Mouse (Mus musculus): Measurements from ENCODE around the gene Hcst. TPM values are rescaled to one million over a fixed set of nuclear protein-coding genes. Genes with fewer than 3 reads are reported as not detected.

The Hcst gene
- total RNA-seq, 2 experiments from 2014 or later, result 13.3 to 47.6 TPM

DNA sequence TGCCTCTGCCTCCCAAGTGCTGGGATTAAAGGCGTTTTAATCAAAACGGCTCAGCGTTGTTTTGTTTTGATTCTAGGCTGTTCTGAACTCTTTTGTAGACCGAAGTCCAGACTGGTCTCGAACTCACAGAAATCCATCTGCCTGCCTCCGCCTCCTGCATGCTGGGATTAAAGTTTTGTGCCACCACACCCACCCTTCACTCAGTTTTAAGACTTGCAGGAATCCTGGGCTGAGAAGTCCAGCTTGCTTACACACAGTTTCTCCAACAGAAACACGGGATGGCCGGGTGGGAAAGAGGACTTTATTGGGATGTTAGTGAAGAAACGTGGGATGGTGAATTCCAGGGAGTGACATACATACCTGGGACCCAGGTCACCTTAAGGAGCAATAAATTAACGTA, 15.0 kb upstream of the Hcst start:
- no peak for ATAC-seq (ENCODE audit: poor library complexity, severe bottlenecking)

DNA sequence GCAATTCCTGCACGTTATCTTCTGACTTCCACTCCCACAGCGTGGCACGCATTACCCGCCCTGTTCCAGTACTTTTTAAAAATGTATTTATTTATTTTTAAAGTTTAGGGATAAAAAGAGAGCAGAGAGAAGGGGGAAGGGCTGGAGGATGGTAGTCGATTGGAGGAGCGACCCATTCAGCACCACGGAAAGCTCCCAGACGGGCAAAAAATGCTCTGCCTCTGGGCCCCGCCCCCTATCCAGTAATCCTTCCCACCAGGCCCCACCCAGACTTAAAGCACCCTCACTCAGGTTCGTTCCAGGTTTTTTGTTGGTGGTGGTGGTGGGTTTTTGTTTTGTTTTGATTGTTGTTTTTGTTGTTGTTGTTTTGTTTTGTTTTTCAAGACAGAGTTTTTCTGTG, 14.6 kb upstream of the Hcst start:
- ATAC-seq (ENCODE audit: poor library complexity, severe bottlenecking), result no peak

DNA sequence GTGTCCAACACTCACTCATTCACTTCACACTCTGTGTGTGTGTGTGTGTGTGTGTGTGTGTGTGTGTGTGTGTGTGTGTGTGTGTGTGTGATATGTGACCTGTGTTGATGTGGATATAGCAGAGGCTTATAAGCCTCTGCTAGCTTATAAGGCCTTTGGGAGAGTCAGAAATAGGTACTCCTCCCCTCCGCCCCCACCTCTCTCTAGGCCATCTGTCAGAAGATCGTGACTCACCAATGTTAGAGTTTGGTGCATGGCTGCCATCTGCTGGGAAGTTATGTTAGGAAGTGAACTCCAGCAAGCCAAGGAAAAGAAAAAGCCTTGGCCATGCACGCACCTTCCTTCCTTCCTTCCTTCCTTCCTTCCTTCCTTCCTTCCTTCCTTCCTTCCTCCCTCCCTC, 12.1 kb upstream of the Hcst start:
- peak; percentile 96 for ATAC-seq (ENCODE audit: poor library complexity, severe bottlenecking)

DNA sequence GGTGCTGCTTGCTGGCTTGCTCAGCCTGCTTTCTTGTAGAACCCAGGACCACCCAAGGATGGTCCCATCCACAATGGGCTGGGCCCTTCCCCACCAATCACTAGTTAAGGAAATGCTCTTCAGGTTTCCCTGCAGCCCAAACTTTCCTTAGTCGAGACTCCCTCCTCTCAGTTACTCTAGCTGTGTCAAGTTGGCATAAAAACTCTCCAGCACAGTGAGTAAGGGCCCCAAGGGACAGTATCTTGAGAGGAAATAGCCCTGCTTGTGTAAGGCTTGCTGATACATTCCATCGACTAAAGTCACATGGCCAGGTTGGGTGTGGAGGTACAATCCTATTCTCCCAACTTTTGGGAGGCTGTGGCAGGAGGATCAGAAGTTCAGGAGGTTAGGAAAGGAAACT, 10.5 kb upstream of the Hcst start:
- ATAC-seq (ENCODE audit: poor library complexity, severe bottlenecking), result no peak

DNA sequence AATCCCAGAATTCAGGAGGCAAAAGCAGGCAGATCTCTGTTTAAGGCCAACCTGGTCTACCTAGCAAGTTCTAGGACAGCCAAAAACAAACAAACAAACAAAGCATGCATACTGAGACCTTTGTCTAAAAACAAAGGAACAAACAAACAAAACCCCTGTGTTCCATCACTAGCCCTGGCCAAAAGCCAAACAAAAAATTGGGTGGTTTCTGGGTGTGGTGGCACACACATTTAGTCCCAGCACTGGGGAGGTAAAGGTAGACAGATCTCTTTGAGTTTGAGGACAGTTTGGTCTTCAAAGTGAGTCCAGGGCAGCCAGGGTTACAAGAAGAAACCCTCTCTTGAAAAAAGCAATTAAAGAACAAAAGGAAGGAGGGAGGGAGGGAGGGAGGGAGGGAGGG, 9.7 kb upstream of the Hcst start:
- no peak for ATAC-seq (ENCODE audit: poor library complexity, severe bottlenecking)

DNA sequence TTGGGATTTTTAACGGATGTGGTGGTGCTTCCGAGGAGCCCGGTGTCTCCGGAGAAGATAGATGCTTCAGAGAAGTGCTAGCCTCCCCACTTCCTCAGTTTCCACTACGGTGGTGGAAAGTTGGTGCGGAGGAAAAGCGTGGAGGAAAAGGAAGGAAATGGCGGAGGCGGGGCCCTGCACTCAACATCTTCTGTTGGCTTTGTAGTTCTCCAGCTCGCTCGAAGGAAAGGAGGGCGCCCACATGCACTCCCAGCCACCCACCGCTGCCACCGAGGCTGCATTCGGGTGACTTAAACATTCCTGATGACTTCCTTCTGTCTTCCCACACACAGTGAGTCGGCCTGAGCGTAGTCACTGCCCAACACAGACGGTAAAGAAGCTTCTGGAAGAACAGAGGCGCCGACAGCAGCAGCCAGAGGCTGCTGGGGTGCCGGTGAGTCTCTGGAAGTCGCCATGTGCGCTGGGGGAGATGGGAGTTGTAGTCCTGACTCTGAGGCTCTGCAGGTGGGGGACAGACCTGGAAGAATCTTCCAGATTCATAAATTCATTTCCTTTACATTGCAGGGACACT, 3.5 kb upstream of the Hcst start:
- ATAC-seq (ENCODE audit: poor library complexity, severe bottlenecking), result 0 out of 2 replicates have a peak, but pooled peaks have one; percentile 2

DNA sequence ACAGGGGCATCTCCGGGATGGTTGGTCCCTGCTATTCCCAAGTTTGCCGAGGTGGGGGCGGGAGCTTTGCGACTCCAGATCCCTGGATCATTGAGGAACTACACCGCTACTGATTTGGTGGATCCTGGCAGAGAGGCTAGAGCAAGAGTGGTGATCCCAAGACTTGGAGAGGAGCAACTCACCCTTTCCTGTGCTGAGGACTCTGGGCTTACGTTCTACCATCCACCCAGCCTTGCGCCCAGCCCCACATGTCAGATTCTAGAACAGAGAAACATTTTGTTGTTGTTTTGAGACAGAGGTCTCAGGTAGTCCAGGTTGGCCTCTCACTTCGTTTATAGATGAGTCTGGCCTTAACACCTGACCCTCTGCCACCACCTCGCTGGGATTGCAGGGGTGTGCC, 2.9 kb upstream of the Hcst start:
- no peak for ATAC-seq (ENCODE audit: poor library complexity, severe bottlenecking)

DNA sequence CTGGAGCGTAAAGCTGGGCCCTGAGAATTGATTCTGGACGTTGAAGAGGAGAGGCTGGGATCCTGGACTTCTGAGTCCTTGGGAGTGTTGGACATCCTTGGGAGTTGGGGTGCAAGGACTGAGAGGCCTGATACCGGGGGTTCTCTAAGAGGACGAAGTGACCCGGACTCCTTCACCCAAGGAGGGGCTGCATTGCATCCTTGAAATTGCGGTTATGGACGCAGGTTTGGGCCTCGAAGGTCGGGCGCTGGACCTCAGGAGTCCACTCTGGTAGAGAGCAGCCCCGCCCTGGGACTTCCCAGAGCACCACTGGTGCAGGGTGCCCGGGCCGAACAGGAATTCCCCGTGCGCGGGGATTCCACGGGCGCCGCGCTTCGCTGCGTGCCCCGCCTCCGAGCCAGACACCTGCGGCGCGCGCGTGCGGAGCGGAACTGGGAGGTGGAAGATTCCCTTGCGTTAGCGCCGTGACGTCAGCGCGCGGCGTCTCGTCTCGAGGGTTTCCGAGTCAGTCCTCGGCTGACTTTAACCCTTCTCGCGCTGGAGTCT, 2.3 kb upstream of the Hcst start:
- ATAC-seq (ENCODE audit: poor library complexity, severe bottlenecking), result peak; percentile 55

DNA sequence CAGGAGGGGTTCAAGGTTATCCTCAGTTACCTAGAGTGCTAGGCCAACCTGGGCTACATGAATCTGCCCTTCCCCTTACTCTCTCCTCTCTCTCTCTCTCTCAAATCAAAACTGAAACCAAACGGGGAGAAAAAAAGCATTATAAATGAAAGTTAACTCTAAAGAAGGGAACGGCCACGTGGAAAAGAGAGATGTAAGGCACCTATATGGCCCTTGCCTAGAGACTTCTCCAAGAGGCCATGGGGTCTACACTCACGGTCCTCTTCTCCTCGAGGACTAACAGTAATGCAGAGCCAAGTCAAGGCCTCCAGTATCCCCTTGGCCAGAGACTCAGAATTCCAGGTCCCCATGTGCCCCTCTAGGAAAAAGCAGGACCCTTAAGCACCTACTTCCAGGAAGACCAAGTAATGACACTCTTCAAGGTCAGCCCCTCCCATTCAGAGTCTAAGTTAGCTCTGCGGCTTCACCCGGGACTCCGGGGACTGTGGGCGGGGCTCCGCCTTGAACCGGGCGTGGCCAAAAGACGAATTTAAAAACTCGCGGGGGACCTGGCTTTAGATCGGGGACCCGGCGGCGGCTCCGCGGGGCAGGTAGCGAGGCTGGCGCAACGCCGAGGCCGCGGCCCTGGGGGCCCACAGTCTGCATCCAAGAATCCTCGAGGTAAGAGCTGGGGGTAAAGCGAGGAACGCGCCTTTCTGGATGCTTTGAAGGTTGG, 1.7 kb upstream of the Hcst start, which contains the start of gene Nfkbid:
TSS of gene Nfkbid (plus strand) at position 558 of the 715 bp plus-strand sequence.
- ATAC-seq (ENCODE audit: poor library complexity, severe bottlenecking), result peak; percentile 25

DNA sequence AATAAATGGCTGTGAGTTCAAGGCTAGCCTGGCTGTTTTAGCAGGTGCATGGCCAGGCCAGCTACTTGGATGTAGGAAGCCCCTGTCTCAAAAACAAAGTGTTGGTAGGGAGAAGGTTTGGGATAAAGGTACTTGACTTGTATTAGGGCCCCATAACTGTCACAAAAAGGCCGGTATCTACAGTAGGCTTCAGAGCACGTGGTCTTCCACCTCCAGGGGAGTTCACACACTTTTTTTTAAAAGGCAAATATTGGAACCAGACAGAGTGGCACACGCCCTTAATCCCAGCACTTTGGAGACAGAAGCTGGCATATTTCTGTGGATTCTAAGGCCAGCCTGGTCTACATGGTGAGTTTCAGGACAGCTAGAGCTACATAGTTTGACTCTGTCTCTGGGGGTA, 1.0 kb upstream of the Hcst start:
- no peak for ATAC-seq (ENCODE audit: poor library complexity, severe bottlenecking)

DNA sequence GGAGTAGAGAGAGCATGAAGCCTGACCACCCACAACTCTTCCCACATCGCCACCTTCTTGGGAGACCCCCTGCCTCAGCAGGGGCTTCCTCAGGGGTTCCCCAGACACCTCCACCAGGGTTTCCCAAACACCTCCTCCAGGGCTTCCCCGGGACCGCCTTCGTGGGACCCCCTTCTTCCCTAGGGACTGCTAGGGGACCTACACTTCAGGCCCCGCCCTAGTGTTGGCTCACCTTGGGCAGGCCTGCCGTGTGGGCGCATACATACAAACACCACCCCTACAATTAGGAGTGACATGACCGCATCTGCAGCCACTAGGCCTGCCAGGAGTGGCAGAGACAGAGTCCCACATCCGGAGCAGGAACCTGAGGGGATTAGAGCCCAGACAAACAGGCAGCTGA, 1.8 kb downstream of the Hcst start:
- 0 out of 2 replicates have a peak, but pooled peaks have one; percentile 5 for ATAC-seq (ENCODE audit: poor library complexity, severe bottlenecking)

DNA sequence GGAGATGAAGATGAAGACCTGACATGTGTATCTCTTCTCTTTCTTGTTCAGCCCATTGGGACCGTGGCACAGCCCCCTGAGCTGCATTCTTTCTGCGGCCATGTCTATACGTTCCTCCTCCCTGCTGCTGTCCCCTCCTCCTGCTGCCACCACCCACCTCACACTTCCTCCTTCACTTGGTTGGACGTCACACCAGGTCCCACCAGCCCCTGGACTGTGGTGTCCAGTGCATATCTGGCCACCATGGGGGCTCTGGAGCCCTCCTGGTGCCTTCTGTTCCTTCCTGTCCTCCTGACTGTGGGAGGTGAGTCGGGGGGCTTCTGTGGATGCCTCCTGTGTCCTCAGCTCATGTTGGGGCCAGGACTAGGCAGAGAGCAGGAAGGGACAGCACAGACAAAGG, 6.1 kb downstream of the Hcst start, which contains the start of gene Tyrobp:
TSS of gene Tyrobp (plus strand) at position 165 of the 400 bp plus-strand sequence.
- ATAC-seq (ENCODE audit: poor library complexity, severe bottlenecking), result peak; percentile 72

DNA sequence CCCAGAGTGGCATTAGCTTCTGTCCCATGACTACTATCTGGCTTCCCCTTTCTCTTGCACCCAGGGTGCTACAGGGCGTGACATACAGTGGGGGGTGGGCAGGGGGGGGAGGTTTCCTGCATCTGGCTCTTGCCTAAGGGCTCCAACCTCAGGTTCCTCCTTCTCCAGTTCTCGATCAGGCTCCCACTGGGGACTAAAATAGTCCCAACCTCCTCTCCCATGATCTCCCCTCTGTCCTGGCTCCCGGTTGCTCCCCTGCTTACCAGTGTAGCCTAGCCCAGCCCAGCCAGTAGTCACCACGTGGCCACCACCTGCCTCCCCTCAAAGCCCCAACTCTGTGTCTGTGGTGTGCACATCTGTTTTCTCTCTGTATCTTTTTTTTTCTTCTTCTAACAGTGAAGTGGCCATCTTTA, 6.9 kb downstream of the Hcst start:
- peak; percentile 66 for ATAC-seq (ENCODE audit: poor library complexity, severe bottlenecking)

DNA sequence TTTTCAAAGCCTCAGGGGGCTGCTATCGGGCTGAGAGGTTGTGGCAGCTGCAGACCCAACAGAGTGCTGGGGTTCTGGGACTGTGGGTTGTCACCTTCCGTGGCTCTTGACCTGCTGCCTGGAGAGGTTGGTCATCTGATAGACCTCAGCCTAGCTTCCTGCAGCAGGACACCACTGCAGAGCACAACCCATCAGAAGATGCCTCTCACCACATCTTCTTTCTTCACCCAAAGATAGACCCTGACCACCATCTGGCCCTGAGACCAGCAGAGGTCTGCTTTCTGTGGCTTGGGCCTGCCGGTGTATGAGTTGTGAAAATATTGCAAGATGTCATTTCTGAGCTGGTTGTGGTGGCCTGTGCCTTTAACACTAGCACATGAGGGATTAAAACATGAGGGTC, 8.6 kb downstream of the Hcst start:
- ATAC-seq (ENCODE audit: poor library complexity, severe bottlenecking), result peak; percentile 31

DNA sequence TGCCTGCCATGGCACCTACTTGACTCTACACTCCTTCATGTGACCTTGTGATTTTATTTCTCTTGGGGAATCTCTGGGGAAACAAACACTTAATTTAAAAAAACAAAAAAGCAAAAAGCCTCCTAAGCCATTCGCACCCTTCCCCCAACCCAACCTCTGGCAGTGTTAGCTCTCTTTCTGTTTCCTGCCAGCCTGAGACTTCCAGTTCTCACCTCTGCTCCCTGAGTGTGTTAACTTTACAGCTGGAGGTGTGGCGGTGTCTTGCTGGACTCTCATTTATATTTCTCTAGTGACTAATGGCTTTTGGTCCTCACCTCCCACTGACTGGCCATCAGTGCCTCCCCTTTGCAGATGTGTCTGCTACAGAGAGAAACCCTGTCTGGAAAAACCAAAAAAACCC, 9.9 kb downstream of the Hcst start:
- no peak for ATAC-seq (ENCODE audit: poor library complexity, severe bottlenecking)

DNA sequence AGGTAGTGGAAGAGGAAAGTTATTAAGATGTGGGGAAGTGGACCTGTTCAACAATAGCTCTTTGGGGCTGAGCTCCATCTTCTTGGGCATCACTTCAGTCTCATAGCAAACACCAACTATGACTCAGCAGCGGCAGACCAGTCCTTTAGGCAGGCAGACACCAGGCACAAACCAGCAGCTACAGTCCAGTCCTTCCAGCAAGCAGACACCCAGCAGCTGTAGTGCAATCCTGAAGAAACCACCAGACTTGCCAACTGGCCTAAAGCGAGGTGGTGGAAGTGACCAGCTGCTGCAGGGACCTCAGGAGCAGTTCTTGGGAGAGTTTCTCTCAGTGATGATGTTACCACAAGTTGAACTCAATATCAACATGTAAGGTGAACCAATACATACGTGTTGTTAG, 11.0 kb downstream of the Hcst start:
- no peak for ATAC-seq (ENCODE audit: poor library complexity, severe bottlenecking)

DNA sequence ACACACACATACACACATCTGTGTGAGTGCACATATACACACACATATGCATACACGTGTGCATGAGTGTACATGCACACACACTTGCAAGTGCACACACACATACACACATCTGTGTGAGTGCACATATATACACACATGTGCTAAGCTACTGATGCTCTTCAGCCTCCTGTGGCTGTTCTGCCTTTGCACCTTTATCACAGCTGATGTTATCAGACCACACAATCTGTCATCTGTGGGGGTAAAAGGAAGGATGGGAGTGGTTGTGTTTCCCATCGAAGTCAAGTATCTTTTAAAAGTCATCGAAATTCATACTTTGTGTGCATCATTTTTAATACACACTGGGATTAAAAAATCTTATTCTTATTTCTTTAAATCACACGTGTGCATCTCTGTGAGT, 17.3 kb downstream of the Hcst start:
- no peak for ATAC-seq (ENCODE audit: poor library complexity, severe bottlenecking)

DNA sequence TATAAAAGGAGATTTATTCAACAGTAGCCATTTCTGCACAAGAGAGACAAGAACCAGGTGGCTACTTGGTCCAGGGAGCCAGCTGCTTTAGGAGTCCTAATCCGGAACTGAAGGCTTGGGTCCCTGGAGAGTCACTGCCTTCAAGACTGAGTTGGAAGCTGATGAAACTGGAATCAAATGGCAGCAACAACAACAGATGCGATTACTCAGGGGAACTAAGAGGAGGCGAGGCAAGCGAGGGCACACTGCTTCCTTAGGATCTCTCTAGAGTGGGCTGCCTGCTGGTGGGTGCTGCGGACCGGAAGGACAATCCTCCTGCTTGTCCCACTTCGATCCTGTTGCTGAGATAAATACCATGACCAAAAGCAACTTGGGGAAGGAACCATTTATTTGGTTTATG, 20.0 kb downstream of the Hcst start:
- no peak for ATAC-seq (ENCODE audit: poor library complexity, severe bottlenecking)

DNA sequence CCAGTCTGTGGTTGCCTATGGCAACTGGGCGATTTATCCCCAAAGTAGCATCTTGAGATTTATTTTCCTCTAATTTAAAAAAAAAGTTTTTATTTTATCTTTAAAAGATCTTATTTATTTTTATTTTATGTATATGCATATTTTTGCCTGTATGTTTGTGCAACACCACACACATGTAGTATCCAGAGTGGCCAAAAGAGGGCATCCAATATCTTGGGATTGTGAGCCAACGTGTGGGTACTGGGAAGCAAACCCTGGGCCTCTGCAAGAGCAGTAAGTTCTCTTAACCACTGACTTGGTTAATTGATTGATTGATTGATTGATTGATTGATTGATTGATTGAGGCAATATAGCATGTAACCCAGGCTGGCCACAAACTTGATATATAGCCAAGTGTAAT, 24.8 kb downstream of the Hcst start:
- 0 out of 2 replicates have a peak, but pooled peaks have one; percentile 37 for ATAC-seq (ENCODE audit: poor library complexity, severe bottlenecking)

DNA sequence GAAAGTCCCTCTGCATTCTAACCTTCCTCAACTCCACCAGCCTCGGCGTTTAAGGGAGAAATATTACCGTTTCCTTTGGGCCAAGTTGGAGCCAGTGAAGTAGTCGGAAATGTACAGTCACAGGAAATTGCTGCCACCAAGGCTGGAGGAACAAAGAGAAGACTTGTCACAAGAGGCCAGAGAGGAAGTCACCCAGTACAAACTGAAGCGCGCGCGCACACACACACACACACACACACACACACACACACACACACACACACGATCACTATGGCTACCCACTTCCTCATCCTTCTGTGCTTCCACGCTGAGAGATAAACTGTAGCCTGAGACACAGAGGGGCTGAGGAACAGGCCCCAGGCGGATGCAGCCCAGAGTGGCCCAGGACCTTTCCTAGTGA, 25.3 kb downstream of the Hcst start:
- ATAC-seq (ENCODE audit: poor library complexity, severe bottlenecking), result peak; percentile 94

DNA sequence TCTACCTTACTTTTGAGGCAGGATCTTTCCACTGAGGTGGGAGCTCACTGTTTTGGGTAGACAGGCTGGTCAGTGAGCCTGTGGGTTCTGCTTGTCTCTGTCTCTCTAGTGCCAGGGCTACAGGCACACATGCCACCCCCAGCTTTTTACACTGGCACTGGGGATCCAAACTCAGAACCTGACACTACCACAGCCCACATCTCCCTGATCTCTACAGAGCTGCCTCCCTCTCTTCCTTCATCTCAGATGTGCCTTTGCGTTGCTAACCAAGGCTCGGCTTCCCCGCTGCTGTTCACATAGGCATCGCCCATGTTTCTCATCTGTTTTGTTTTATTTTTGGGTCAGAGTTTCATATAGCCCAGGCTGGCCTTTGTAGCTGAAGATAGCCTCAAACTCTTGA, 26.0 kb downstream of the Hcst start:
- ATAC-seq (ENCODE audit: poor library complexity, severe bottlenecking), result no peak

Data from megakaryocyte, adult 5-6 weeks (primary cell).